Mouse (Mus musculus) MEL (cell line): ENCODE data around the gene Hnrnpu. TPM values are rescaled to one million over a fixed set of nuclear protein-coding genes. Genes with fewer than 3 reads are reported as not detected.

Experiments
- DNase-seq: peaks from one replicate; pipeline ENCODE4 v3.0.0; 2011; ENCODE audit warnings: low read depth, low spot score
- H3K27ac ChIP-seq: 2 replicates; pipeline ENCODE4 v1.5.1; 2012; ENCODE audit warnings: low read depth, mild to moderate bottlenecking, control low read depth, low read length, moderate library complexity; ENCODE audit not compliant: control insufficient read depth
- H3K27me3 ChIP-seq, 2 experiments: fragments of 150-350 bp in 1 of 2; sonication (generic) in 1 of 2; 2 replicates each; pipeline ENCODE4 v1.6.1; 2012; ENCODE audit warnings: low read length in 2 of 2, mild to moderate bottlenecking in 2 of 2, improper control_type of control experiment in 1 of 2, moderate library complexity in 1 of 2; ENCODE audit not compliant: insufficient read depth in 2 of 2, control insufficient read depth in 1 of 2
- H3K36me3 ChIP-seq, 2 experiments: 2 replicates each; pipeline ENCODE4 v1.6.1; 2012 to 2014; ENCODE audit warnings: low read length in 2 of 2, improper control_type of control experiment in 1 of 2, inconsistent platforms in 1 of 2, mild to moderate bottlenecking in 1 of 2; ENCODE audit not compliant: insufficient read depth in 2 of 2, control insufficient read depth in 1 of 2
- H3K4me1 ChIP-seq, 2 experiments: fragments of 150-350 bp in 1 of 2; sonication (generic) in 1 of 2; 2 replicates each; pipeline ENCODE4 v1.6.1; 2012; ENCODE audit warnings: low read length in 2 of 2, improper control_type of control experiment in 1 of 2, mild to moderate bottlenecking in 1 of 2; ENCODE audit not compliant: insufficient read depth in 2 of 2, control insufficient read depth in 1 of 2
- H3K4me3 ChIP-seq, 2 experiments: fragments of 150-350 bp in 1 of 2; sonication (generic) in 1 of 2; 2 replicates each; pipeline ENCODE4 v1.5.1; 2012; ENCODE audit warnings: low read depth in 2 of 2, low read length in 2 of 2, mild to moderate bottlenecking in 2 of 2, moderate library complexity in 2 of 2, control low read depth in 1 of 2, improper control_type of control experiment in 1 of 2; ENCODE audit not compliant: control insufficient read depth in 1 of 2, insufficient read depth in 1 of 2
- H3K79me2 ChIP-seq: 2 replicates; pipeline ENCODE4 v1.6.1; 2012; ENCODE audit warnings: mild to moderate bottlenecking, low read length, moderate library complexity; ENCODE audit not compliant: control insufficient read depth, poor library complexity, insufficient read depth
- H3K9ac ChIP-seq: 2 replicates; pipeline ENCODE4 v1.6.1; 2012; ENCODE audit warnings: low read depth, mild to moderate bottlenecking, control low read depth, low read length, moderate library complexity; ENCODE audit not compliant: control insufficient read depth, poor library complexity, severe bottlenecking
- H3K9me3 ChIP-seq: fragments of 150-350 bp; sonication (generic); replicated peaks from 2 replicates; pipeline ENCODE4 v1.6.1; 2012; ENCODE audit warnings: mild to moderate bottlenecking, low read length, improper control_type of control experiment, moderate library complexity; ENCODE audit not compliant: insufficient read depth
- BHLHE40 ChIP-seq: IDR thresholded peaks from 2 replicates; pipeline ENCODE4 v1.6.1; 2012; ENCODE audit warnings: low read depth, mild to moderate bottlenecking, inconsistent platforms, low read length, improper control_type of control experiment, borderline replicate concordance
- CHD1 ChIP-seq: IDR thresholded peaks from 2 replicates; pipeline ENCODE4 v1.6.1; 2012; ENCODE audit warnings: low read depth, mild to moderate bottlenecking, inconsistent platforms, low read length, improper control_type of control experiment
- CHD2 ChIP-seq: IDR thresholded peaks from 2 replicates; pipeline ENCODE4 v1.6.1; 2011; ENCODE audit warnings: low read length, improper control_type of control experiment
- E2F4 ChIP-seq: IDR thresholded peaks from 2 replicates; pipeline ENCODE4 v1.6.1; 2011; ENCODE audit warnings: low read depth, low read length, improper control_type of control experiment, borderline replicate concordance
- ELF1 ChIP-seq: IDR thresholded peaks from 2 replicates; pipeline ENCODE4 v1.6.1; 2014; ENCODE audit warnings: low read depth, mild to moderate bottlenecking, inconsistent platforms, low read length, improper control_type of control experiment, moderate library complexity
- EP300 ChIP-seq, 2 experiments: IDR thresholded peaks; 2 replicates each; pipeline ENCODE4 v1.6.1; 2011; ENCODE audit warnings: improper control_type of control experiment in 2 of 2, low read length in 2 of 2, low read depth in 1 of 2, mild to moderate bottlenecking in 1 of 2
- ETS1 ChIP-seq: IDR thresholded peaks from 2 replicates; pipeline ENCODE4 v1.6.1; 2012; ENCODE audit warnings: low read depth, mild to moderate bottlenecking, inconsistent platforms, low read length, improper control_type of control experiment, moderate library complexity
- GATA1 ChIP-seq: IDR thresholded peaks from 2 replicates; pipeline ENCODE4 v1.6.1; 2011; ENCODE audit warnings: low read depth, low read length, improper control_type of control experiment
- HCFC1 ChIP-seq: IDR thresholded peaks from 2 replicates; pipeline ENCODE4 v1.6.1; 2012; ENCODE audit warnings: low read depth, mild to moderate bottlenecking, inconsistent platforms, low read length, improper control_type of control experiment, moderate library complexity
- MEF2A ChIP-seq: IDR thresholded peaks from 2 replicates; pipeline ENCODE4 v1.6.1; 2014; ENCODE audit warnings: low read depth, mild to moderate bottlenecking, inconsistent platforms, low read length, improper control_type of control experiment; ENCODE audit not compliant: poor library complexity, insufficient replicate concordance, severe bottlenecking; ENCODE audit errors: extremely low read depth
- MYB ChIP-seq: IDR thresholded peaks from 2 replicates; pipeline ENCODE4 v1.6.1; 2011; ENCODE audit warnings: mild to moderate bottlenecking, low read depth, low read length, improper control_type of control experiment
- MYC ChIP-seq: IDR thresholded peaks from 2 replicates; pipeline ENCODE4 v1.6.1; 2011; ENCODE audit warnings: low read depth, mild to moderate bottlenecking, low read length, improper control_type of control experiment, moderate library complexity
- NELFE ChIP-seq: IDR thresholded peaks from 2 replicates; pipeline ENCODE4 v1.6.1; 2011; ENCODE audit warnings: low read depth, low read length, improper control_type of control experiment
- RAD21 ChIP-seq: IDR thresholded peaks from 2 replicates; pipeline ENCODE4 v1.6.1; 2011; ENCODE audit warnings: mild to moderate bottlenecking, low read depth, low read length, improper control_type of control experiment
- SIN3A ChIP-seq: IDR thresholded peaks from 2 replicates; pipeline ENCODE4 v1.6.1; 2012; ENCODE audit warnings: low read length, improper control_type of control experiment, inconsistent platforms
- TAL1 ChIP-seq: IDR thresholded peaks from 2 replicates; pipeline ENCODE4 v1.6.1; 2012; ENCODE audit warnings: mild to moderate bottlenecking, inconsistent platforms, low read length, moderate library complexity, mixed read lengths
- TBP ChIP-seq: IDR thresholded peaks from 2 replicates; pipeline ENCODE4 v1.8.0; 2011; ENCODE audit warnings: low read depth, low read length, improper control_type of control experiment
- TCF12 ChIP-seq: IDR thresholded peaks from 2 replicates; pipeline ENCODE4 v1.6.1; 2014; ENCODE audit warnings: low read depth, mild to moderate bottlenecking, inconsistent platforms, low read length, improper control_type of control experiment, moderate library complexity
- USF1 ChIP-seq: IDR thresholded peaks from 2 replicates; pipeline ENCODE4 v1.6.1; 2014; ENCODE audit warnings: low read depth, mild to moderate bottlenecking, inconsistent platforms, low read length, improper control_type of control experiment, moderate library complexity
- USF2 ChIP-seq, 2 experiments: IDR thresholded peaks; 2 replicates each; pipeline ENCODE4 v1.6.1; 2011 to 2012; ENCODE audit warnings: improper control_type of control experiment in 2 of 2, low read length in 2 of 2, borderline replicate concordance in 1 of 2, inconsistent platforms in 1 of 2, low read depth in 1 of 2, mild to moderate bottlenecking in 1 of 2; ENCODE audit not compliant: insufficient read depth in 1 of 2
- ZC3H11A ChIP-seq: IDR thresholded peaks from 2 replicates; pipeline ENCODE4 v1.6.1; 2012; ENCODE audit warnings: low read depth, mild to moderate bottlenecking, inconsistent platforms, low read length, improper control_type of control experiment
- polyA plus RNA-seq, 2 experiments: library from polyadenylated mRNA; stranded (reverse) in 1 of 2; unstranded in 1 of 2; fragments of >175 nt in 1 of 2; fragments of >200 nt in 1 of 2; gene quantifications; 2 replicates each; pipeline versions ENCODE4 v1.2.1 to v1.2.4; 2012; ENCODE audit warnings: low replicate concordance in 2 of 2, low read depth in 1 of 2; ENCODE audit not compliant: insufficient read length in 2 of 2, insufficient read depth in 1 of 2, missing spikeins in 1 of 2
- total RNA-seq: library from RNA; depleted of rRNA; stranded (reverse); fragments of 300-350 nt; gene quantifications from 2 replicates; pipeline ENCODE4 v1.2.3, GENCODE M21; 2012

Hnrnpu gene
- total and polyA plus RNA-seq, 3 experiments, result 373 to 2,754 (median 789) TPM

DNA sequence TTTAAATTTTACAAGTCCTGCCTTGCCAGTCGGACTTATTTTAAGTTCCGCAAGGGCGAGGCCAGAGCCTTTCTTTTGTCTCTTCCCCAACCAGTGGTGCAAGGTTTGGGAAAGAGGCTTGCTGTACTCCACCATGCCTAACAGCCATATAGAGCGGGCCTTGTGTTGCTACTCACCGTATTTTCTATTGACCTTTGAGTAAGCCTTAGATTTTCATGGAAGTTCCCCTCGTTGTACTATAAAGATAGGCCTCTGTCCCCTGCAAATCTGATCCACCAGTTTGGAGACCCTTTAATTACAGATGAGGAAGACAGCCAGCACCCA is 683 bp upstream of the Hnrnpu start:
- Histone ChIP-seq H3K27me3 (no peaks in the 10 kb centered on the region), H3K4me1 (peaks cover 10 to 11% of the 10 kb centered on the region in 2 experiments), H3K79me2 (peaks cover 42% of the 10 kb centered on the region), H3K4me3 (peak overlapping the region; percentile 87 to 97), H3K36me3 (peaks cover 26 to 28% of the 10 kb centered on the region in 2 experiments), H3K9ac (peak overlapping the region; percentile 99), H3K9me3 (no peaks in the 10 kb centered on the region), H3K27ac (peak overlapping the region; percentile 94)
- TF ChIP-seq TBP (no peak), CHD1 (0 out of 2 replicates have a peak, but pooled peaks have one; percentile 49), ZC3H11A (no peak), USF1 (no peak), GATA1 (no peak), HCFC1 (no peak), RAD21 (no peak), EP300 (IDR thresholded peaks at IDR 0.05; ENCODE audit: low read depth in 1 of 2, low read length in 2 of 2) (peak in 1 of 2 experiments; percentile 11; a peak in 1 of 4 replicates), ELF1 (no peak), SIN3A (peak; percentile 13; the same call in 1 of the 2 replicates), MYB (no peak), NELFE (no peak), MYC (no peak), CHD2 (no peak), TCF12 (peak; percentile 34; the same call in 1 of the 2 replicates), E2F4 (no peak), TAL1 (no peak), MEF2A (no peak), USF2 (IDR thresholded peaks at IDR 0.05; ENCODE audit: borderline replicate concordance in 1 of 2, insufficient read depth in 1 of 2, low read depth in 1 of 2, low read length in 2 of 2) (no peak), ETS1 (0 out of 2 replicates have a peak, but pooled peaks have one; percentile 3), BHLHE40 (no peak)
- peak; percentile 72 for DNase-seq
